Mouse (Mus musculus): ENCODE results near the gene Ptbp1. TPM values are rescaled to one million over a fixed set of nuclear protein-coding genes. Genes with fewer than 3 reads are reported as not detected.

Gene Ptbp1
- polyA plus RNA-seq, 1 experiment from 2014 or later: 366 TPM

GRCm38 (mm10) chr10:79840644-79841551 lies 13.3 kb upstream of the Ptbp1 start:
- Histone ChIP-seq H3K4me1 (ENCODE audit: insufficient read depth) (peaks cover 9% of the 10 kb centered on the region; the same call in 1 of the 2 replicates), H3K4me2 (peak overlapping the region; percentile 80), H3K4me3 (ENCODE audit: low read depth, low read length) (peak overlapping the region; percentile 38), H3K36me3 (ENCODE audit: insufficient read depth) (no peaks in the 10 kb centered on the region), H3K27me3 (ENCODE audit: insufficient read depth, low read length) (no peaks in the 10 kb centered on the region), H3K9ac (peak overlapping the region; percentile 59), H3K9me3 (ENCODE audit: low read depth, low read length) (no peaks in the 10 kb centered on the region), H3K27ac (ENCODE audit: low read depth) (peak overlapping the region; percentile 94)
- peak; percentile 95 for ATAC-seq (ENCODE audit: insufficient read depth)
- DNase-seq: peak; percentile 91
- under 1% methylated on average over 24 of the region's 24 CpGs for WGBS
- TF ChIP-seq CTCF (IDR thresholded peaks at IDR 0.05; ENCODE audit: low read depth): peak; percentile 39; the same call in 1 of the 2 replicates

DNA sequence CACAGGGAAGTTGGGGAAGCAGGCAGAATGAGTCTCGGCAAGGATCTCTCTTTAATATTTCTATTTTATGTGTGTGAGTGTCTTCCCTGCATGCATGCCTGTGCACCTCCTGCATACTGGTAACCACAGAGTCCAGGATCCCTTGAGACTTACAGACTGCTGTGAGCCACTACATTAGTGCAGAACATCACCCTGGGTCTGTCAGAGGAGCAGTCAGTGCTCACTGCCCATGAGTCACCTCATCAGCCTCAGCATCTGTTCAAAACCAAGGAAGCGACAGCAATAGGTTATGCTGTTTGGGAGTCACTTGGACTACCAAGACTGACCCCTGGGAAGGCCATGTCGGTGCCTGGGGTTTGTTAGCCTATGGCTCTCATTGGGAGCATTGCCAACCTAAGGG lies 11.9 kb upstream of the Ptbp1 start:
- ATAC-seq (ENCODE audit: insufficient read depth) (no peak), DNase-seq (no peak)
- H3K4me1 ChIP-seq (ENCODE audit: insufficient read depth): peaks cover 9% of the 10 kb centered on the region; the same call in 1 of the 2 replicates
- H3K9me3 ChIP-seq (ENCODE audit: low read depth, low read length): no peaks in the 10 kb centered on the region
- WGBS: 59% methylated on average over 3 of the region's 3 CpGs
- no peaks in the 10 kb centered on the region for H3K36me3 ChIP-seq (ENCODE audit: insufficient read depth)
- no peak overlapping the region for H3K4me2 ChIP-seq
- H3K27ac ChIP-seq (ENCODE audit: low read depth): peak overlapping the region; percentile 21; the same call in 1 of the 2 replicates
- no peak for TF ChIP-seq CTCF (IDR thresholded peaks at IDR 0.05; ENCODE audit: low read depth)
- H3K4me3 ChIP-seq (ENCODE audit: low read depth, low read length): no peak overlapping the region
- H3K27me3 ChIP-seq (ENCODE audit: insufficient read depth, low read length): no peaks in the 10 kb centered on the region
- H3K9ac ChIP-seq: no peak overlapping the region

DNA sequence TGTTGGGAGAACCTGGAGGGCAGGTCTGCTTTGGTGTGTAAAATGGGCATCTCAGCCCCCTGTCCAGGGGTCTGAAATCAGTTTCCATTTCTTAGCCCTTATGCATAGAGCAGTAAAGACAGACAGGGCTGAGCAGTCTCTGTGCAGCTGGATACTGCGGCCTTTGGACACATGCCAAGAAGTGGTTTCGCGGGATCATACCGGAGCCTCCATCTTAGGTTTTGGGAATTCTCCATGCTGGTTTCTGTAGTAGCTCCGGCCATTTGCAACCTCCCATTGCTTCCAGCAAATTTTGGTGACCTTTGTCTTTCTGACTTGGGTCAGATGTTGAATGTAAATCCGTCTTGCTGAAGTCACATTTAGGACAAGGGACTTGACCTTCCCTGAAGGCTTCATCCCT lies 10.8 kb upstream of the Ptbp1 start:
- no peaks in the 10 kb centered on the region for H3K36me3 ChIP-seq (ENCODE audit: insufficient read depth)

GRCm38 (mm10) chr10:79846553-79846952 lies 7.7 kb upstream of the Ptbp1 start:
- no peaks in the 10 kb centered on the region for H3K36me3 ChIP-seq (ENCODE audit: insufficient read depth)
- no peak for TF ChIP-seq CTCF (IDR thresholded peaks at IDR 0.05; ENCODE audit: low read depth)
- no peaks in the 10 kb centered on the region for H3K9me3 ChIP-seq (ENCODE audit: low read depth, low read length)
- H3K4me1 ChIP-seq (ENCODE audit: insufficient read depth): peaks cover 12% of the 10 kb centered on the region; the same call in 1 of the 2 replicates
- no peak overlapping the region for H3K27ac ChIP-seq (ENCODE audit: low read depth)
- DNase-seq: no peak
- WGBS: 42% methylated on average over 5 of the region's 5 CpGs
- ATAC-seq (ENCODE audit: insufficient read depth): no peak
- no peak overlapping the region for H3K4me2 ChIP-seq
- no peaks in the 10 kb centered on the region for H3K27me3 ChIP-seq (ENCODE audit: insufficient read depth, low read length)
- H3K4me3 ChIP-seq (ENCODE audit: low read depth, low read length): no peak overlapping the region
- H3K9ac ChIP-seq: no peak overlapping the region

More for the DNA sequence above, 10.8 kb upstream of the Ptbp1 start:
- no peak overlapping the region for H3K4me3 ChIP-seq (ENCODE audit: low read depth, low read length)
- WGBS: 33% methylated on average over 6 of the region's 6 CpGs
- H3K9me3 ChIP-seq (ENCODE audit: low read depth, low read length): no peaks in the 10 kb centered on the region
- no peak for TF ChIP-seq CTCF (IDR thresholded peaks at IDR 0.05; ENCODE audit: low read depth)
- no peak overlapping the region for H3K9ac ChIP-seq
- H3K27me3 ChIP-seq (ENCODE audit: insufficient read depth, low read length): no peaks in the 10 kb centered on the region
- peak overlapping the region; percentile 10; the same call in 1 of the 2 replicates for H3K4me2 ChIP-seq
- DNase-seq (peak; percentile 88), ATAC-seq (ENCODE audit: insufficient read depth) (no peak)
- peak overlapping the region; percentile 36; the same call in 1 of the 2 replicates for H3K27ac ChIP-seq (ENCODE audit: low read depth)
- H3K4me1 ChIP-seq (ENCODE audit: insufficient read depth): peaks cover 9% of the 10 kb centered on the region; the same call in 1 of the 2 replicates

GRCm38 (mm10) chr10:79849941-79850628 lies 4.1 kb upstream of the Ptbp1 start:
- TF ChIP-seq CTCF (IDR thresholded peaks at IDR 0.05; ENCODE audit: low read depth): no peak
- peak overlapping the region; percentile 6; the same call in 1 of the 2 replicates for H3K9ac ChIP-seq
- WGBS: 69% methylated on average over 8 of the region's 8 CpGs
- no peaks in the 10 kb centered on the region for H3K27me3 ChIP-seq (ENCODE audit: insufficient read depth, low read length)
- ATAC-seq (ENCODE audit: insufficient read depth) (no peak), DNase-seq (no peak)
- no peak overlapping the region for H3K4me2 ChIP-seq
- H3K9me3 ChIP-seq (ENCODE audit: low read depth, low read length): no peaks in the 10 kb centered on the region
- H3K4me1 ChIP-seq (ENCODE audit: insufficient read depth): peaks cover 19% of the 10 kb centered on the region
- peak overlapping the region; percentile 30; the same call in 1 of the 2 replicates for H3K27ac ChIP-seq (ENCODE audit: low read depth)
- H3K4me3 ChIP-seq (ENCODE audit: low read depth, low read length): no peak overlapping the region
- no peaks in the 10 kb centered on the region for H3K36me3 ChIP-seq (ENCODE audit: insufficient read depth)

- H3K4me1 ChIP-seq (ENCODE audit: insufficient read depth): peaks cover 19% of the 10 kb centered on the region
- no peaks in the 10 kb centered on the region for H3K27me3 ChIP-seq (ENCODE audit: insufficient read depth, low read length)
- peaks cover 13% of the 10 kb centered on the region for H3K36me3 ChIP-seq (ENCODE audit: insufficient read depth)
- peak overlapping the region; percentile 86 for H3K9ac ChIP-seq
- H3K4me2 ChIP-seq: peak overlapping the region; percentile 97
- TF ChIP-seq CTCF (IDR thresholded peaks at IDR 0.05; ENCODE audit: low read depth): no peak
- H3K9me3 ChIP-seq (ENCODE audit: low read depth, low read length): no peaks in the 10 kb centered on the region
- no peak for DNase-seq
- peak overlapping the region; percentile 99; the same call in 1 of the 2 replicates for H3K4me3 ChIP-seq (ENCODE audit: low read depth, low read length)
- WGBS: 64% methylated on average over 3 of the region's 3 CpGs
- ATAC-seq (ENCODE audit: insufficient read depth): no peak
- H3K27ac ChIP-seq (ENCODE audit: low read depth): peak overlapping the region; percentile 100
Observed at GRCm38 (mm10) chr10:79851653-79852052, 2.6 kb upstream of the Ptbp1 start.
